Mouse (Mus musculus) cerebellum, postnatal 10 days (tissue): ENCODE data around the gene Gm17521.
A peak's percentile ranks its signal among the peaks of the same experiment; 100 is the strongest.
"Not testable (repeated sequence)": the region's sequence is repeated elsewhere in the genome, so short reads cannot be mapped to it uniquely, and the experiment has no call there.

Experiments used
- DNase-seq, 2 experiments: peaks; one replicate each; pipeline ENCODE4 v3.0.0; 2021; ENCODE audit warnings: mixed read lengths in 2 of 2

Gm17521 gene

GRCm38 (mm10) chrX:123029569-123029968 is at the start of gene Gm17521:
TSS of gene Gm17521 (minus strand) at chrX:123029669.
- DNase-seq, result not testable (repeated sequence)

- DNase-seq, result no peak
Observed at GRCm38 (mm10) chrX:123043956-123044355, 14.5 kb upstream of the Gm17521 start.

GRCm38 (mm10) chrX:123043516-123043915 is 14.0 kb upstream of the Gm17521 start:
- peak in 1 of 2 experiments; percentile 0 for DNase-seq
